Mouse (Mus musculus) E14TG2a.4 (cell line): Measurements from ENCODE around the gene Bcas3.

Experiments
- H3K27me3 ChIP-seq: 2 replicates; pipeline ENCODE4 v1.6.1; 2014; ENCODE audit warnings: low read length, control low read depth; ENCODE audit not compliant: insufficient read depth
- H3K36me3 ChIP-seq: 2 replicates; pipeline ENCODE4 v1.6.1; 2014; ENCODE audit warnings: low read length, control low read depth; ENCODE audit not compliant: insufficient read depth
- H3K4me1 ChIP-seq: replicated peaks from 2 replicates; pipeline ENCODE4 v1.6.1; 2014; ENCODE audit warnings: low read depth, low read length, control low read depth
- H3K4me3 ChIP-seq: replicated peaks from 2 replicates; pipeline ENCODE4 v1.5.1; 2014; ENCODE audit warnings: mild to moderate bottlenecking, low read length
- H3K9me3 ChIP-seq: 2 replicates; pipeline ENCODE4 v1.6.1; 2014; ENCODE audit warnings: low read length, control low read depth
- CTCF ChIP-seq: conservative IDR thresholded peaks from 2 replicates; pipeline ENCODE4 v1.5.1; 2014; ENCODE audit warnings: low read length
- NANOG ChIP-seq: IDR thresholded peaks from 2 replicates; pipeline ENCODE4 v1.6.1; 2014; ENCODE audit warnings: borderline replicate concordance, low read length, mixed read lengths
- POU5F1 ChIP-seq: IDR thresholded peaks from 2 replicates; pipeline ENCODE4 v1.6.1; 2014; ENCODE audit warnings: low read length, borderline replicate concordance

Gene Bcas3

DNA sequence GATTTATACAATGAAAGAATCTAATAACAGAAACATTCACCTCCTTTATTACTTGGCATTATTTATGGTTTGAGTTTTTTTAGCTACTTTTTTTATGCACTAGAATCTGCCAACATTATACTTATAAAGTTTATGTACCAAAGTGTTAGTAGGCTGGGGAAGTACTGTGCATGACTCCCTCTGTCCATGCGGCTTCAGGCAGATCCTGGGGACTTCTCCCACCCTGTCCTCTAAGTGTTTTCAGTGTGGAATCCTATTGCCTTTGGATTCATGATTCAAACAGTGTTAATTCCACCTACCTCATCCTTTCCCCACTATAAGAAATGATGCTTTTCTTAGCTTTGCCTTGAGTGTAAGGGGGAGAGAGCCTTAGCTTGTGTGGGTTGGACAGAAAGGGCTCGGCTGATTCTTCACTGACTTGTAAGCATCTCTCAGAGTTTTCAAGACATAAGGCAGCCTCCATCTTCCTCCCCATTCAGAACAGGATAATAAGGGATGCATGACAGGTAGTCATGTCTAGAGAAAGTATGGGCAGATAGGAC, 402.6 kb downstream of the Bcas3 start:
- Histone ChIP-seq H3K9me3 (no peaks in the 10 kb centered on the region), H3K36me3 (no peaks in the 10 kb centered on the region), H3K4me3 (no peak overlapping the region), H3K4me1 (peaks cover 8% of the 10 kb centered on the region; the same call in 1 of the 2 replicates), H3K27me3 (no peaks in the 10 kb centered on the region)
- no peak for TF ChIP-seq NANOG
- TF ChIP-seq CTCF = no peak
- no peak for TF ChIP-seq POU5F1

GRCm38 (mm10) chr11:85758891-85759290, 405.9 kb downstream of the Bcas3 start:
- TF ChIP-seq NANOG = no peak
- no peak for TF ChIP-seq POU5F1
- no peak for TF ChIP-seq CTCF
- Histone ChIP-seq H3K4me1 (no peaks in the 10 kb centered on the region), H3K9me3 (no peaks in the 10 kb centered on the region), H3K27me3 (no peaks in the 10 kb centered on the region), H3K4me3 (no peak overlapping the region), H3K36me3 (no peaks in the 10 kb centered on the region)

- no peaks in the 10 kb centered on the region for H3K36me3 ChIP-seq
- TF ChIP-seq CTCF = no peak
- TF ChIP-seq NANOG = no peak
- TF ChIP-seq POU5F1 = no peak
- H3K27me3 ChIP-seq = no peaks in the 10 kb centered on the region
- no peaks in the 10 kb centered on the region for H3K9me3 ChIP-seq
- H3K4me1 ChIP-seq = no peaks in the 10 kb centered on the region
- H3K4me3 ChIP-seq = no peak overlapping the region
These were observed 406.9 kb downstream of the Bcas3 start for GRCm38 (mm10) chr11:85759634-85760439.

- Histone ChIP-seq H3K27me3 (no peaks in the 10 kb centered on the region), H3K4me3 (no peak overlapping the region), H3K4me1 (peaks cover 7% of the 10 kb centered on the region), H3K36me3 (no peaks in the 10 kb centered on the region), H3K9me3 (no peaks in the 10 kb centered on the region)
- TF ChIP-seq NANOG (no peak), POU5F1 (no peak), CTCF (no peak)
These were observed 407.6 kb downstream of the Bcas3 start for GRCm38 (mm10) chr11:85760486-85761141.

GRCm38 (mm10) chr11:85761170-85761569, 408.2 kb downstream of the Bcas3 start:
- no peak for TF ChIP-seq CTCF
- no peak for TF ChIP-seq POU5F1
- Histone ChIP-seq H3K36me3 (no peaks in the 10 kb centered on the region), H3K9me3 (no peaks in the 10 kb centered on the region), H3K27me3 (no peaks in the 10 kb centered on the region), H3K4me3 (no peak overlapping the region), H3K4me1 (peaks cover 13% of the 10 kb centered on the region)

DNA sequence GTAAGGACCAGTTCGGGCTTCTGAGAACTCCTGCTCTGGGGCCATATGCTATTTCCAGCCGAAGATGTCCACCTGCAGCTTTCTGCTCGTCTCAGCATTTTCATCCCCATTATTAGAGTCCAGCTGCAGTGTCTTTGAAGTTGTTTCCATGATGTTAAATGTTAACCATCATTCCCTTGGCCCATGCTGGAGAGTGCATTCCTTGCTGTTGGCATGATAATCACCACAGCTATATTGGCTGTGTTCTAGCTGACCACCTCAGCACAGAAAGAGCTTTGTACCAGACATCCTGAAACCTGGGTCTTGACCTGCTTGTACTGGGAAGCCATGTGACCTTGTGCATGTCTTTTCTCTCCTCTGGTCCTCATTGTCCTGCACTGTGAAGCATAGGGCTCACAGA, 410.7 kb downstream of the Bcas3 start:
- H3K9me3 ChIP-seq = no peaks in the 10 kb centered on the region
- no peaks in the 10 kb centered on the region for H3K27me3 ChIP-seq
- TF ChIP-seq POU5F1 = no peak
- no peak for TF ChIP-seq NANOG
- no peak for TF ChIP-seq CTCF

GRCm38 (mm10) chr11:85766106-85766723, 413.2 kb downstream of the Bcas3 start:
- TF ChIP-seq CTCF = no peak
- TF ChIP-seq NANOG = no peak; the same call in 1 of the 2 replicates
- no peak for TF ChIP-seq POU5F1
- no peaks in the 10 kb centered on the region for H3K36me3 ChIP-seq
- H3K4me1 ChIP-seq = peaks cover 32% of the 10 kb centered on the region
- no peaks in the 10 kb centered on the region for H3K9me3 ChIP-seq
- H3K27me3 ChIP-seq = no peaks in the 10 kb centered on the region
- peak overlapping the region; percentile 33 for H3K4me3 ChIP-seq

More for the DNA sequence above, 410.7 kb downstream of the Bcas3 start:
- no peaks in the 10 kb centered on the region for H3K36me3 ChIP-seq
- H3K4me1 ChIP-seq = peaks cover 27% of the 10 kb centered on the region
- no peak overlapping the region for H3K4me3 ChIP-seq

DNA sequence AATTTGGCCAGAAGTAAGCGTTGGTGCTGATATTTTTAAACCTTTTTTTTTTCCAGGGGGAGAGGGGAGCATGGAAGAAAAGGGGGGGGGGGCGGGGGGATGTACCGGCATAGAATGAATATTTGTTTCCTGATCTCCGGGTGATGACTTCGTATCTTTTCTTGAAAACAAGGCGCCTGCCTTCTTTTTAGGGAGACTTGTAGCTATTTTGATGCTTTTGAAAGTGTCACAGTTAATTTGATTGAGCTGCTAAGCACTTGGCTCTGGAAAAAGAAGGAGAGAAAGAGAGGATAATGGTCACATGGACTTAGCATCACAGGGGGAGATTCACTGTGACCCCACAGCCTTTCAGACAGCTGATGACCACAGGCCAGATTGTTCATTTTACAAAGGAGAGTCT, 413.8 kb downstream of the Bcas3 start:
- Histone ChIP-seq H3K4me3 (no peak overlapping the region), H3K4me1 (peaks cover 37% of the 10 kb centered on the region), H3K36me3 (no peaks in the 10 kb centered on the region), H3K9me3 (no peaks in the 10 kb centered on the region), H3K27me3 (no peaks in the 10 kb centered on the region)
- no peak for TF ChIP-seq CTCF
- TF ChIP-seq NANOG = no peak
- no peak for TF ChIP-seq POU5F1
